Mouse (Mus musculus) ES-CJ7 (cell line): ENCODE data around the gene Map7.
A peak's percentile ranks its signal among the peaks of the same experiment; 100 is the strongest.

ENCODE experiments used
- DNase-seq: peaks from one replicate; pipeline ENCODE4 v3.0.0; 2011; ENCODE audit warnings: low read depth, low spot score

Map7 gene

GRCm38 (mm10) chr10:20185264-20185663, 37.0 kb downstream of the Map7 start:
- no peak for DNase-seq

- DNase-seq, result no peak
Measured at GRCm38 (mm10) chr10:20185806-20186205, 37.5 kb downstream of the Map7 start.

- peak; percentile 59 for DNase-seq
Measured at GRCm38 (mm10) chr10:20186800-20187273, 38.6 kb downstream of the Map7 start.

- DNase-seq, result no peak
Measured at GRCm38 (mm10) chr10:20190139-20190747, 42.0 kb downstream of the Map7 start.

- peak; percentile 46 for DNase-seq
Measured at GRCm38 (mm10) chr10:20194847-20195540, 46.7 kb downstream of the Map7 start.

- DNase-seq, result no peak
Measured at GRCm38 (mm10) chr10:20197039-20197438, 48.8 kb downstream of the Map7 start.

GRCm38 (mm10) chr10:20198968-20199737, 50.9 kb downstream of the Map7 start:
- DNase-seq, result no peak

- no peak for DNase-seq
Measured at GRCm38 (mm10) chr10:20201236-20201635, 53.0 kb downstream of the Map7 start.

GRCm38 (mm10) chr10:20202171-20202570, 53.9 kb downstream of the Map7 start:
- DNase-seq, result no peak

- DNase-seq, result no peak
Measured at GRCm38 (mm10) chr10:20202818-20203217, 54.5 kb downstream of the Map7 start.

GRCm38 (mm10) chr10:20203502-20203901, 55.2 kb downstream of the Map7 start:
- no peak for DNase-seq

GRCm38 (mm10) chr10:20204696-20205431, 56.6 kb downstream of the Map7 start:
- DNase-seq, result no peak

- no peak for DNase-seq
Measured at GRCm38 (mm10) chr10:20206966-20207365, 58.7 kb downstream of the Map7 start.

- DNase-seq, result no peak
Measured at GRCm38 (mm10) chr10:20209609-20210341, 61.5 kb downstream of the Map7 start.

GRCm38 (mm10) chr10:20214418-20214817, 66.1 kb downstream of the Map7 start:
- no peak for DNase-seq

GRCm38 (mm10) chr10:20216982-20217381, 68.7 kb downstream of the Map7 start:
- peak; percentile 28 for DNase-seq

- no peak for DNase-seq
Measured at GRCm38 (mm10) chr10:20218866-20219265, 70.6 kb downstream of the Map7 start.

GRCm38 (mm10) chr10:20219538-20219937, 71.3 kb downstream of the Map7 start:
- DNase-seq, result no peak

GRCm38 (mm10) chr10:20220443-20221071, 72.3 kb downstream of the Map7 start:
- DNase-seq, result no peak

GRCm38 (mm10) chr10:20222011-20222410, 73.7 kb downstream of the Map7 start:
- no peak for DNase-seq

- DNase-seq, result no peak
Measured at GRCm38 (mm10) chr10:20226728-20227127, 78.5 kb downstream of the Map7 start.
